Mouse (Mus musculus) spleen, postnatal 14 days (tissue): ENCODE data around the gene Mgat4a.
"Not testable (repeated sequence)": the region's sequence is repeated elsewhere in the genome, so short reads cannot be mapped to it uniquely, and the experiment has no call there.

Experiments
- DNase-seq, 2 experiments: peaks; one replicate each; pipeline ENCODE4 v3.0.0; 2021 to 2022; ENCODE audit warnings: low spot score in 2 of 2

The Mgat4a gene

DNA sequence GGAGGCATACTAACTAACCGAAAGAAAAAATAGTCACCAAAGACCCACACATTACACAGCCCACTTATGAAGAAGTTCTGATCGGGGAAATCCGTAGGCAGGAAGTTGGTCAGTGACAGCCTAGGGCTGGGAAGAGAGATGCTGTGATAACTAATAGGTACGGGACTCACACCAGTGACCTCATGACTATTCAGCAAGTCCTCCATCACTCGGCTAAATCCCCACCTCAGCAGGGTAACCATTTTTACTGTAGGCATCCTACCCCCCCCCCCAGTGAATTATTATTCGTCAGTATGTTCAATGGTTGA lies 8.3 kb downstream of the Mgat4a start:
- no peak for DNase-seq

DNA sequence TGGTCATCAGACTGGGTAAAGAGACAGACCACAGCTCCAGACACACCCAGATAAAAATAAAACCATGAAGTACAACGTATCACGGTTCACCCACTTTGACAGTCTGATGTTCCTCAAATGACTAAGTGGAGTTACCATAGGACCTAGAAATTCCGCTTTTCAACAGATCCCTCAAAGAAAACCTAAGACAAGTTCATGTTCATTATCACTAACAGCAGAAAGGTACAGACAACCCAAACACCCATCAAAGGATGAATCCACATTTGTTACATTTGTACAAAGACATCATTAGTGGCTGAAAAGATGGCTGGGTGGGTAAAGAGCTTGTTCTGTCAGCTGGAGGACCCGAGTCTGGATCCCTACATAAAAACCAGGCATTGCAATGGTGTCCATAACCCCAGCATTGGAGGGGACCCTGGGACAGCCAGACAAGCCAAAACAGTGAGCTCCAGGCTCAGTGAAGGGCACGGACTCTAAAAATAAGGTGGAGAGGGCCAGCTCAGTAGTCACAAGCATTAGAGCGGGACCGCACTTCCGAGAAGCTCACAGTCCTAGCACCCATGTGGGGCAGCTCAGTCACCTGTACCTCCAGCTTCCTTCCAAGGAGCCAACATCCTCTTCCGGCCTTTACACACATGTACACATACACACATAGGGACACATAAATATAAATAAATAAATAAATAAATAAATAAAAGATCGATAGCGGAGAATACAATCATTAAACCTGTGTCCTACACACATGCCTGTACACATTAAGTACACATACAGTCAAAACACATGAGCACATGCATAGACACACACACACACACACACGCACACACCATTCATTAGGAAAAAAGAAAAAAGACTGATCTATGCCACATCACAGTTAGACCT lies 8.9 kb downstream of the Mgat4a start:
- DNase-seq = no peak

DNA sequence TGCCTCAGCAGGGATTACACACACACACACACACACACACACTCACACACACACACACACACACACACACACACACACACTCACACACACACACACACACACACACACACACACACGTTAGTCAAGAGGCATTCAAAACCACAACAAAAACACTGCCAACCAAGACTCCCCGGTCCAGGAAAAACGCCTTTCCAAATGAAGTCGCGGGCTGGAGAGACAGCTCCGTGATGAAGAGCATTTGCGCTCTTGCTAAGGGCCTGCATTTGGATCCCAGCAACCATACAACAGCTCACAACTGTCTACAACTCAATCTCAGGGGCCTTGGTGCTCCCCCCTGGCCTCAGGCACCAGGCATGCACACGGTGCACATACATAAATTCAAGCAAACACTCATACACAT lies 10.8 kb downstream of the Mgat4a start:
- no peak for DNase-seq

DNA sequence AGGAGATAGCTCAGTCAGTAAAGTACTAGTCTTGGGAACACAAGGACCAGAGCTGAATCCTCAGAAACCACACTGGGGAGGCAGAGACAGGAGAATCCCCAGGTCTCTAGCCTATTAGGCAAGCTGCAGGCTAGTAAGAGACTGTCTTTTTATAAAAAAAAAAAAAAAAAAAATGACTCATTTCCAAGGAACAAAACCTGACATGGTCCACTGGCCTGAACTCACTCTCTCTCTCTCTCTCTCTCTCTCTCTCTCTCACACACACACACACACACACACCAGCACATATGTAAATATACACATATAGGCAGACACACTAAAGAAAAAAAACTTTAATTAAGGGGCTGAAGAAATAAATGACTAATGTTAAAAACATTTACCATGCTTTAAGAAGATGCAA lies 14.6 kb downstream of the Mgat4a start:
- DNase-seq = no peak

DNA sequence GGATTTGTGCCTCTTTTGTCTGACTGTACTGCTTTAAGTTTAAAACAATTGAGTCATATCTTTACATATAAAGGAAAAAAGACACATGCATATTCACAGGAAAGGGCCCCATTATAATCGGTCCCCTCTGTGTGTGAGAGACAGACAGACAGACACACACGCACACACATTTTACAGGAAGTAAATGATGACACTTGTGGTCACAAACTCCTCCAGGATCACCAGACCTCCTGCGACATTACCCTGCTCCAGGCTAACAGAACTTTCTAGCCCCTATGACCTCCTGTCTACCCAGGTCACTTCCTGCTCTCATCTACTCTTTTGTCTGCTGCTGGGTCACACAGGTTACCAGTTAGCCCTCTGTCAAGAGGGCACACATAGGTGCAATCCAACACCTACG lies 16.1 kb downstream of the Mgat4a start:
- no peak for DNase-seq

DNA sequence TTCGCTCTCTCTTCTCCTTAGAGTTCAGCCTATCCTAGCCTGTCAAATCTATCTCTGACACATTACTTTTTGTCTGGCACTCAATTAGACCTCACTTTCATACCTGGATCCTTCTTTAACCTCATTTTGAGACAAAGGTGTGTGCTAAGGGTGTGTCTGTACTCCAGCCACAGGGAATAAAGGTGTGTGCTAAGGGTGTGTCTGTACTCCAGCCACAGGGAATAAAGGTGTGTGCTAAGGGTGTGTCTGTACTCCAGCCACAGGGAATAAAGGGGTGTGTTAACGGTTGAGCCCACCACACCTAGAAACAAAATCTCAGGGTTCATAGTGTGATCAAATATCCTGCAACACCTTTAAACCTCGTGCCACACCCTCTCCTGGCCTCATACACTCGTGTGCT lies 16.7 kb downstream of the Mgat4a start:
- DNase-seq = not testable (repeated sequence)

DNA sequence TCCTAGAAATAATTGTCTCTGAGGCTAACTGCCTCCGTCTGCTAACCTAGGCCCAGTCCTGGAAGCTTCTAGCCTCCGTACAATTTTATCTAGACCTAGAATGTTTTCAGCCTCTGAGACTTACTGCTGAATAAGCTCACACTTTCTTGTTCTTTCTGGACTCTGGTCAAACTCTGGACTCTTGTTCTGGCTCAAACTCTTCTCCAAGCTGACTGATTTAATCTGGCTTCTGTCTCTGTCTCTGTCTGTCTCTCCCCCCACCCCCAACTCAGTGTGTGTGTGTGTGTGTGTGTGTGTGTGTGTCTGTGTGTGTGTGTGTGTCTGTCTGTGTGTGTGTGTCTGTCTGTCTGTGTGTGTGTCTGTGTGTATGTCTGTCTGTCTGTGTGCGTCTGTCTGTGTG lies 17.3 kb downstream of the Mgat4a start:
- DNase-seq = not testable (repeated sequence)

DNA sequence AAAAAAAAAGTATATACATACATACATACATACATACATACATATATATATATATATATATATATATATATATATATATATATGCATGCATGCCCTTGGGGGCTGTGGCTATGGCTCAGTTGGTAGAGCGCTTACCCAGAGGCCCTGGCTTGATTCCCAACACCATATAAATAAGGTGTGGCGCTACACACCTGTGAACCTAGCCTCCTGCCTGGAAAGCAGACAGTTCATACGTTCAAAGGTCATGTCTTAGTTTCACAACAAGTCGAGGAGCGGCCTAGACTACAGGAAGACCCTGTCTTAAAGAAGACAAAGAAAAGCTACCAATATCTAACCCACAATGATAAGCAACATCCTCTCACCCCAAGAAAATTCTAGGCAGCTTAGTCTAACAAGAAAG lies 18.7 kb downstream of the Mgat4a start:
- DNase-seq = no peak

DNA sequence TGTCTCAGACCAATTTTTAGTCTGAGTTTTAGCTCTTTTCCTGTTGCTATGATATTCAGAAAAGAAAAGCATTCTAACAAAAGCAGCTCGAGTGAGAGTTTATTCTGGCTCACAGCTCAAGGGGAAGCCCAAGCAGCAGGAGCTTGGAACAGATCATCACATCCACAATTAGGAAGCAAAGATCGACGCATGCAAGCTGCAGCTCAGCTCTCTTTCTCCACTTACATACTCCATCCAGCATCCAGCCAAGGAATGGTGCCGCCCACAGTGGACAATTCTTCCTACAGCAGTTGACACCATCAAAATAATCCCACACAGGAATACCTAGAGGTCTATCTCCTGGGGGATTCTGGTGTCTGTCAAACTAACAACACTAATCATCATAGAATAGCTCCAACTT lies 22.0 kb downstream of the Mgat4a start:
- DNase-seq = no peak

DNA sequence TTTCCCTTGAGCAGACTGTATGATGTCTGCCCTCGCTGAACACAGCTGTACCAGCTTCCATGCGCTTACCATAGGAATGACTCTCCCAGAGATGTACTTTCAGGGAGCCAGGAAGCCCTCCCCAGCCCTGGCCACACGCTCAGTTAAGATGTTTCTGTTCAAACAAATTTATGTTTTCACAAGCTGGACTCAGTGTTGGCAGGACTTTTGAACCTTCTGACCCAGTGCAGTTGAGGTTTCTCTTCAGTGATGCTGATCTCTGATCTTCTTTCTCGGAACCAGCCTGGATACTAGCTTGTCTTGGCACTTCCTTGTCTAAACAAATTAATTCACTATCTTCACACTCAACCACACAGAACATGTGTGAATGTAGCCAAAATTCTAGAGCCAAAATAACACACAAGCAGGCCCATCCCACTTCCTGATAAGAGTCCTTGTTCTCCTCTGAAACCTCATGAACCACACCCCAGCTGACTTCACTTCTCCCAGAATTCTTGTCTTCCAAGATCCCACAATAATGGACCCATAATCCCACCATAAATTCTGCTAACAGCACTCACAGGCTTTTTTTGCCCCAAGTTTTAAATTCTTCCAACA lies 22.6 kb downstream of the Mgat4a start:
- no peak for DNase-seq

DNA sequence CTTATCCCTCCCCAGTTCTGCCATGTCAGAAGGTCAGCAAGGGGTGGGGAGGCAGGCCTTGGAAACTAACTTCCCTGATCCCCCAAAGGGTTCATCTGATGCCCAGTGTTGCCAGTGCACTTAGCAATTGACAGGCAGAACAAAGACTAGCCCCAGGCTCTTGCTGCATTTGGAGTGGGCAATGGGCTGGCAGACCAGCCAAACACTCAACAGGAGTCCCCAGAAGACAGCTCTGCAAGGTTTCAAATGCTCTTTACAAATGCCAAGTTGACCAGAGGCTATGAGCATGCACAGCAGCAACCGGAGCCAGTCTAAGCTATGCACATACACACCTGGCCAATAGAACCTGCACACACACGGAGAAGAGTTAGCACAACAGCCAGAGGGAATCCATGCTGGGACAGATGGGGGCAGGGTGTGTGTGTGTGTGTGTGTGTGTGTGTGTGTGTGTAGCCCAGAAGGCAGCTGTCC lies 27.8 kb downstream of the Mgat4a start:
- DNase-seq = no peak

DNA sequence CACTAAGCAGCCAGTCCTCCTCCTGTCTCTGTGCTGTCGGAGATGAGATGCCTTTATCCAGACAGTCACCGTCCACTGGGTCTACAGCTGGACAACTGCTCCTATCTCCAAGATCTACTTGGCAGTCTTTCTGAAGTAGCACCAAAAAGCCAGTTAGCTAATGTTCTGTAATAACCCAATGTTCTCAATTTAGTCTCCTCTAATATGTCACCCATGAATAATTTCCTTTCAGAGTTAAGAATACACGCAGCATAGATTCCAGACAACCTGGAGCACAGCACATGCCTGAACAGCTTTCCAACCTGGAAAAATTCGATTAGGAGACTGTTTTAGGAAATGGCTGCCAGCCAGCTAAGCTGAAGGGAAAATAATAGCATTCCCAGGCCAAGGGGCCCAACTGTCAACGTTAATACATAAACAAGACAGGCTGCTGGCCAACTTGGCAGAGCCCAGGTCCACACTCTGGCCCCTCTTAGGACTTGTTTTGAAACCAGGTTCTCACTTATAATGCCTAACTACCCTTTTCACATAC lies 28.6 kb downstream of the Mgat4a start:
- no peak for DNase-seq

DNA sequence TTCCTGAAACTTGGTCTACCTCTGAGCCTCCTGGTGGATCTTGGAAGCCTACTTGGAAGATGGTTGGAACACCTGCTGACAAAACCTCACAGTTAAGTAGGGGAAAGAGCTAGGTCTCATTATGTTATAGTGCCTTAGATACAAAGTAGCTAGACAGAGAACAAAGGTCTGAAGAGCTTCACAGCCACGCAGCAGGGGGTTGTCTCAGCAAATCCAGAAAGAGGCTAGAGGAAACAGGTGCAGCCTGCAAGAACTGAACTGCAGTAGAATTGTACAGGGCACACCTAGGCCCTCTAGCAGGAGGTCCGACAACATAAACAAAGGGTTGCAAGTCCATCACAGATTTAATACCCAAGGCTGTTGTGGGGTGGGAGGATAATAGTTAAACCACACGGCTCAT lies 30.6 kb downstream of the Mgat4a start:
- no peak for DNase-seq

DNA sequence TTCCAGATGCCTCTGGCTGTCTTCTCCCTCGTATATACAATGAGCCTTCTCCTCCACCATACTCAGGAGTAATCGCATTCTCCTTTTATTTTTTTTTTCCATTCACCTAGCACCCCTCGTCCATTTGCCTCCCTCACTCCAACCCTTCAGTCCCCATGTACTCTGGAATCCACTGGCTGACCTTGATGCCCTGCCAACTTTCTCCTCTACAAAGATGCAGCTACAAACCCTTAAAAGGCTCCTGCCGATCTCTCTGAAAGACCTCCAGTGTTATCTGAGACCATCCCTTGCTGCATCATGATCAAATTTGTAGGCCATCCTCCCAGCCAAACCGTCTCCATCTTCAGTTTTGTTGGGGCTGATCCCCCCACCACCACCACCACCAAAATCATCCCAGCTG lies 31.4 kb downstream of the Mgat4a start:
- no peak for DNase-seq

DNA sequence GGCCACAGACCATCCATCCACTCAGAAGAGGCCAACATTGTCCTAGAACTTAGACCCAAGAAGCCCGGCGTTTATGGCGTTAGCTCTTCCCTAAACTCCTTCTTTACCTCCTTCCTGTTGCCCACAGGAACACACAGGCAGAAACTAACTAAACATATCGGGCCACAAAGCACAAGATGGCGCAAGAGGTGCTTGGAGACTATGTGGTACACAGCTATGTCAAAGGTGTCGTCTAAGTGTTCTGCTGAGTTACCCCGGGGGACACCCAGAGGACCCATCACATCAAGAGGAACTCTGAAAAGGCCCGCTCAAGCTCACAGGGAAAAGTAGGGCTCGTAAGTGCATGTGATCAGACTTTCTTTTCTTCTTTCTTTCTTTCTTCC lies 35.5 kb downstream of the Mgat4a start:
- no peak for DNase-seq

DNA sequence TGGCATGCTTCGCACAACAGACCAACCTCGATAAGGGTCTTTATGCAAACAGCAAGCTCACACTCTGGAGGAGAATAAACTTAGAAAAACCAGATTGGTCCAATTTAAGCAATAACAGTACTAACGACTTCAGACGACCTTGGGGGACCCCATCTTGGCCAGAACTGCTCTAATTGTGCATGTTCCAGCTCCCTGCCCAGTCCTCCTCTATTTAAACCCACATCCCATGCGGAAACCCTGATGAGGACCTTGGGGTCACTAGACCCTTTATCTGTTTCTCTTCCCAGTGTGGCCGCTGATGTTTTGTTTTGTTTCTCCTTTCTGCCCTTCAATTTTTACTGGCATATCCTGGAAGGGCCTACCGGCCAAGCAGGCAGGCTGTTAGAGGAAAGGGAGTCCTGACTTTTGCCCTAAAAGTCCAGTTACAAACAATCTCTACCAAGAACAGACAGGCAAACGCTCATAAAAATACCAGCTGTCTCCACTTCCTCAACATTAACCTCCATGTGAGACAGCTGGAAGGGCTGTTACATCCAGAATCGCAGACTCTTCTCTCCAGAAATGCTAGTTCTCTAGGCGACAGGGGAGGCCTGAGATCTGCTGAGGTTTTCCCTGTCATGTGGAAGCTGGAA lies 36.0 kb downstream of the Mgat4a start:
- DNase-seq = no peak

DNA sequence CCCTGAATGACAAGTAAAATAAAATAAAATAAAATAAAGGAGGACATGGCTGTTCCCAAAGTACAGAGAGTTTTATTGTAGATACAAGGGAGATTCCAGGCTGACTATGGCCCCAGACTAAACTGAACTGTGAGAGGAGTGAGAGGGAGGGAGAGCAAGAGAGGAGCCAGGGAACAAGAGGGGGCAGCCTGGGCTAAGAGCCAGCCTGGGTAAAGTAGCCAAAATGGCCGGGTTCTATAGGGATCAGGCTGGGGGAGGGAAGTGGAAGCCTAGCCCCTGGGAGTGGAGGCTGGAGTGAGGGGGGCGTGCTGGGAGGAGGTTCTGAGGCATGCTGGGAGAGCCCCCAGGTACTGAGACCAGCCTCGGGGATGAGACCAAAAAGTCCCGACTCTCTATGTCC lies 37.2 kb downstream of the Mgat4a start:
- DNase-seq = no peak

DNA sequence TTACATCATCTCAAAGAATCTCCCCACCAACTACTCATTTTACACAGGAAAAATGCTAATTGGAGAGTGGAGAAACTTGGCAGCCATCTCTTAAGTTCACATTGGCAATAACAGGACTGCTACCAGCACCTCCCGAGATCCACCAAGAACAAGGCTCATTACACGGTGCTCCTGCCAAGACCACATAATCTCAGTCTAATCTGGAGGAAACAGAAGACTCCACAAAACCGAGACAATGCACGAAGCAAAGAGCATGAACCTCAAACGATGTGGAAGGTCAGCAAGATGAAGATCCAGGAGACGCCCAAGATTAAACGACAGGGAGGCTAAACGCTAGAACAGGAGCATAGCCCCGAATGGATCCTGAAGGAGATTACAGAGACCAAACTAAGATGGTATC lies 38.5 kb downstream of the Mgat4a start:
- DNase-seq = no peak

DNA sequence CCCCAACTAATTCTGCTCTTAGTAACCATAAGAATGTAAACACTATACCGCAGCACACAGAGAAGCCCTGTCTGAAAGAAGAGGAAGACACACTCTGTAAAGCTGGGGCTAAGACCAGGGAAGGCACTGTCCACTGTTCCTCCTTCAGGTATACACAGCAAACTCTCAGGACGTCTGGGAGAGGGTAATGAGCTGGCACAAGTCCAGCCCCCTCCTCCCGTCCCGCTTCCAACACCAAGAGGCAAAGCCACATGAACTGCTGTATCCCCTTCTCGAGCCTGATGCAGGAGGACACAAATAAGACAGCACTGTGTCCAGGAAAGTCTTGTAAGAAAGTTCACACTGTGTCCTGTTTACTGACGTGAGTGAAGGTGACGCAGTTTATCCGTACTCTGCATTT lies 40.1 kb downstream of the Mgat4a start:
- no peak for DNase-seq

DNA sequence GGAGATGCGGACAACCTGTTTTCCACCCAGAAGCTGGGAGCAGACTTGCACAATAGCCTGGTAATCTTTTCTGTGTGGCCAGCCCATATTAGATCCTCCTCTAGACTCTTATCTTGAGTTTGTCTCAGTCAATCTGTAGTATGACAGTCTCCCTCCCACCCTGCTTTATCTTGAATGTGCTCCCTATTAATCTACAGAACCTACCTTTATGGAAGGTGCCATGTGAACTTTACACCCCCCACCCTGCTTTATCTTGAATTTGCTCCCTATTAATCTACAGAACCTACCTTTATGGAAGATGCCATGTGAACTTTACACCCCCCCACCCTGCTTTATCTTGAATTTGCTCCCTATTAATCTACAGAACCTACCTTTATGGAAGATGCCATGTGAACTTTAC lies 41.4 kb downstream of the Mgat4a start:
- not testable (repeated sequence) for DNase-seq

DNA sequence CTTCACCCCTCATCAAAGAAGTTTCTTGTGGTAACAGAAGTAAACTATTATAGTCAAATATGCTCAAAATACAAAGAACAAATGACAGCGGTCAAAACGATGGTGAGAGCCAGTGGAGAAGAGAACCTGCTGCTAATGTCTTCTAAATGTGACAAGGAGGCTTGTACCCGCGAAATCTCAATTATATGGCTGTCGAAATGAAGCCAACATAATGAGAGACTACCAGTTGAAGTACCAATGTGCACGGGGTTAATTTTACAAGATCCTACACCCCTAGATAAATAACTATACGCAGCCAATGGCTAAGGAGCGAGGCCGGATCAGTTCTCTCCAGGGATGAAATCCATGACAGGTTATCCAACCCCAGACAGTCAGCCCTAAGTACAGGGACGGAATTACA lies 41.9 kb downstream of the Mgat4a start:
- DNase-seq = no peak

DNA sequence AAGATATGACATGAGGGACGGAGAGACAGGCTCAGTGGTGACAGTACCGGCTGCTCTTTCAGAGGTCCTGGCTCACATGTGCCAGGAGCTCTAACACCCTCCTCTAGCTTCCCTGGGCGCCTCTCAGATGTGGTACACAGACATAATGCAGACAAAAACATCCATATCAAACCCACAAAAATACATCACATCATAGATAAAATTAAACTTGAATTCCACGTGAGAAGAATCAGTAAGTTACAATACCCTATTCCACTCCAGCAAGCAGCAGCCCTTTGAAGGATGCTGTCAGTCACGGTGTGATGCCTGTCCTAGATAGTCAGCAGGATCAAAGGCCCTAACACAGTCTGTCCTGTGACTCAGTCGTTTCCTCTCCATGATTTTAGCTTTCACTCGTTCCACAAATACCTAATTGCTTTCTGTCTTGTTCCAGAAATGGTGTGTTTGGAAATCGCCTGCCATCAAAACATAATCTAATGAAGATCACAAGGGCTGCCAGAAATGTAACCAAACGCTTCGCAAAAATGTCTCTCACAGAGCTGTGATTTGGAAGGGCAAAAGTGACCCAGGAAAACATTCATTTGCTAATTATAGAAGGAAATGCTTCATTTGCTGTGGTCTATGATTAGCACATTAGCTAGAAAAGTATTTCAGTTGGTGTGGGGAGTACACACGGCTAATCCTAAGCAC lies 44.1 kb downstream of the Mgat4a start:
- DNase-seq = no peak
